Mouse (Mus musculus) stomach, embryonic 16.5 days (tissue): Measurements from ENCODE around the gene Cmbl. TPM values are rescaled to one million over a fixed set of nuclear protein-coding genes. Genes with fewer than 3 reads are reported as not detected.
A peak's percentile ranks its signal among the peaks of the same experiment; 100 is the strongest.

Experiments used
- ATAC-seq: fragments of 200-750 bp; cut with Nextera tagmentation; 2 replicates; pipeline ENCODE4 v1.8.0; 2017; ENCODE audit warnings: moderate number of reproducible peaks, moderate TSS enrichment; ENCODE audit not compliant: insufficient read depth, low FRiP score
- H3K27ac ChIP-seq: fragments of 300-500 bp; sonication (generic); 2 replicates; pipeline ENCODE4 v1.5.1; 2014; ENCODE audit warnings: low read length
- H3K27me3 ChIP-seq: fragments of 300-500 bp; sonication (generic); 2 replicates; pipeline ENCODE4 v1.6.1; 2014; ENCODE audit warnings: low read length, control low read depth, mixed read lengths; ENCODE audit not compliant: control insufficient read depth, insufficient read depth
- H3K36me3 ChIP-seq: fragments of 300-500 bp; sonication (generic); 2 replicates; pipeline ENCODE4 v1.6.1; 2014; ENCODE audit warnings: low read length; ENCODE audit not compliant: control insufficient read depth, insufficient read depth
- H3K4me1 ChIP-seq: fragments of 300-500 bp; sonication (generic); 2 replicates; pipeline ENCODE4 v1.6.1; 2014; ENCODE audit warnings: low read length, control low read depth, mixed read lengths; ENCODE audit not compliant: control insufficient read depth, insufficient read depth
- H3K4me2 ChIP-seq: fragments of 300-500 bp; sonication (generic); 2 replicates; pipeline ENCODE4 v1.6.1; 2014; ENCODE audit warnings: low read depth, low read length, mixed read lengths
- H3K4me3 ChIP-seq: fragments of 300-500 bp; sonication (generic); replicated peaks from 2 replicates; pipeline ENCODE4 v1.5.1; 2014; ENCODE audit warnings: mild to moderate bottlenecking, low read length
- H3K9ac ChIP-seq: fragments of 300-500 bp; sonication (generic); 2 replicates; pipeline ENCODE4 v1.6.1; 2014; ENCODE audit warnings: low read length
- H3K9me3 ChIP-seq: fragments of 300-500 bp; sonication (generic); replicated peaks from 2 replicates; pipeline ENCODE4 v1.6.1; 2016; ENCODE audit warnings: low read length, control low read depth; ENCODE audit not compliant: control insufficient read depth
- WGBS: fragments of 180-500 bp; shearing (Covaris S2); extraction: QIAGEN DNeasy Blood & Tissue Kit; methylation state at CpG from one replicate; pipeline ENCODE4 v1.1.7; 2014; 5-methylcytosine and 5-hydroxymethylcytosine counted together
- polyA plus RNA-seq: library from polyadenylated mRNA; unstranded; fragments of >200 nt; fragmentation: Nextera tagmentation; extraction: Ambion mirVana; gene quantifications from 2 replicates; pipeline ENCODE4 v1.2.1, GENCODE M21; 2015

Gene Cmbl
- polyA plus RNA-seq, 1 experiment from 2014 or later: 24.3 TPM

DNA sequence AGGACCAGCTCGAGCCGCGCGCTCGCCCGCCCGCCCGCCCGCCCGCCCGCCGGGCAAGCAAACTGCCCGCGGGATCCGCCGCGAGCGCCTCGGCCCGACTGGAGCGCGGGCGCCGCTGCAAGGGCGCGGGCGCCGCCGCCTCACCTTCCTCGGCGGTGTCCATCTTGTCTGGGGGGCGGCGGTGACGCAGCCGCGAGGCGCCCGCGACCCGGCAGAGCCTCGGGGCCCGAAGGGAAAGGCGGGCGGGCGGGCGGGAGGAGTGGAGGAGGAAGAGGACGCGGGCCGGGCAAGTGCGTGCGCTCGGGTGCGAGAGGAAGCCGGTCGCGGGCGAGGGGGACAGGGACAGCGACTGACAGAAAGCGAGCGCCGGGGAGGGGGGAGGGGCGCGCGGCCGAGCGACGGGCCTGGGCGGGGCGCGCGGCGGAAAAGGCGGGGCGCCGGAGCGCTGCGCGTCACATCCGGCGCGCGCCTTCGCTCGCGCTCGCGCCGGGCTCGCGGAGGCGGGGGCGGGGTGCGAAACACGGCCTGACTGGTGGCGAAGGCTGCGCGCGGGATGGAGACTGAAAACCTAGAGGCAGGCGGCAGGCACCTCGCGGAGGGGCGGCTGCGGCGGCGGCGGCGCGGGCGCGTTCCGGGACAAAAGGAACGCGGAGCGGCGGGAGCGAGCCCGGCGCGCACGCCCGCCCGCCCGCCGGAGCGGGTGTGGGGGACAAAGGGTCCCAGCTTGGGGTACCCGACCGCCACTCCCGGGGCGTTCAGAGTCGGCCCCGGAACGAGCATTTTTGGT, 34.3 kb upstream of the Cmbl start, which contains the start of gene March6:
Gene March6 (minus strand): TSS at position 395 of the 787 bp plus-strand sequence.
- Histone ChIP-seq H3K9ac (peak within 1 kb of the TSS; percentile 96), H3K4me3 (peak within 1 kb of the TSS; percentile 92), H3K27ac (peak within 1 kb of the TSS; percentile 97), H3K9me3 (peaks cover 5% of the 10 kb centered on the region; the same call in 1 of the 2 replicates), H3K36me3 (0 out of 2 replicates have a peak, but pooled peaks cover 8% of the 10 kb centered on the region), H3K27me3 (no peaks in the 10 kb centered on the region), H3K4me2 (peak within 1 kb of the TSS; percentile 77), H3K4me1 (peaks cover 8% of the 10 kb centered on the region)
- under 1% methylated on average over 86 of the region's 132 CpGs for WGBS
- ATAC-seq: peak; percentile 93

DNA sequence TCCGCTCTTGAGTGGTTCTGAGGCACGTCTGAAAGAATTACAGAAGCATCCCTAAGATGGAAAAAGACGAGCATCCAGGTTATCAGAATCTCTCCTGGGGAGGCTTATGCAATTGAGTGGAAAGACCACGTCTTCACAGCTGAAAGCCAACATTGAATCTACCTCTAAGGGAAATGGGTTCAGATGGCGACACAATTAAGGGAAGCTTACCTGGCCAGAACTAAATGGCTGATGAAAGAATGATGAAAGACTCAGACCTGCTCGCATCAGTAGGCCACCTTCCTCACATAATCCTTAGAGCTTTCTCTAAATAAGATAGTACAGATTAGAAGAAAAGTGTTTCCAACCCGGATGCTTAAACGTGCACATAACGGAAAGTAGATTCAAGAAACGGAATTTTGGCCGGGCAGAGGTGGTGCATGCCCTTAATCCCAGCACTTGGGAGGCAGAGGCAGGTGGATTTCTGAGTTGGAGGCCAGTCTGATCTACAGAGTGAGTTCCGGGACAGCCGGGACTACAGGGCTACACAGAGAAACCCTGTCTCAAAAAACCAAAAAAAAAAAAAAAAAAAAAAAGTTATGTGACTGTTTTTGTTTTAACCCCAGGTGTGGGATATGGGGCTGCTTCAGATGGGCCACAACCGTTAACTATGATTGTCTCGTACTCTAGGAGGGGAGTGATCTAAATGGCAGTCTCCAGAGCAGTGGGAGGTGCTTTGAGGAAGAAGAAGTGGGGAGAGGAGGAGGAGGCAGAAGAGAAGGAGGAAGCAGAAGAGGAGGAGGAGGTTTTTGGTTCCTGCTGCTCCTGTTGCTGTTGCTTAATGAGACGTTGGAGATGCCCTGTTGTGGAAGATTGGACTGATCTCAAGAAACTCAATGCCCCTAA, 33.5 kb upstream of the Cmbl start:
- WGBS: 18% methylated on average over 16 of the region's 16 CpGs

GRCm38 (mm10) chr15:31532331-31533021, 32.7 kb upstream of the Cmbl start:
- Histone ChIP-seq H3K9me3 (peaks cover 1% of the 10 kb centered on the region; the same call in 1 of the 2 replicates), H3K27ac (no peak overlapping the region), H3K4me1 (peaks cover 16% of the 10 kb centered on the region), H3K9ac (no peak overlapping the region), H3K4me3 (no peak overlapping the region), H3K27me3 (no peaks in the 10 kb centered on the region), H3K36me3 (0 out of 2 replicates have a peak, but pooled peaks cover 1% of the 10 kb centered on the region), H3K4me2 (no peak overlapping the region)
- no peak for ATAC-seq
- WGBS: 92% methylated on average over 2 of the region's 2 CpGs

More for the DNA sequence above, 33.5 kb upstream of the Cmbl start:
- peaks cover 16% of the 10 kb centered on the region for H3K4me1 ChIP-seq
- H3K27me3 ChIP-seq: no peaks in the 10 kb centered on the region
- H3K9ac ChIP-seq: peak overlapping the region; percentile 96
- peaks cover 5% of the 10 kb centered on the region; the same call in 1 of the 2 replicates for H3K9me3 ChIP-seq
- H3K27ac ChIP-seq: peak overlapping the region; percentile 97
- H3K36me3 ChIP-seq: 0 out of 2 replicates have a peak, but pooled peaks cover 5% of the 10 kb centered on the region
- no peak for ATAC-seq
- H3K4me3 ChIP-seq: peak overlapping the region; percentile 92
- peak overlapping the region; percentile 74 for H3K4me2 ChIP-seq

- no peak overlapping the region for H3K4me3 ChIP-seq
- H3K4me2 ChIP-seq: no peak overlapping the region
- H3K27me3 ChIP-seq: no peaks in the 10 kb centered on the region
- no peaks in the 10 kb centered on the region for H3K36me3 ChIP-seq
- H3K9me3 ChIP-seq: no peaks in the 10 kb centered on the region
- 76% methylated on average over 2 of the region's 2 CpGs for WGBS
- no peak overlapping the region for H3K9ac ChIP-seq
- H3K4me1 ChIP-seq: peaks cover 16% of the 10 kb centered on the region
- ATAC-seq: no peak
- no peak overlapping the region for H3K27ac ChIP-seq
Observed at GRCm38 (mm10) chr15:31533529-31533928, 31.7 kb upstream of the Cmbl start.

GRCm38 (mm10) chr15:31534421-31535258, 30.5 kb upstream of the Cmbl start:
- Histone ChIP-seq H3K4me3 (no peak overlapping the region), H3K27me3 (no peaks in the 10 kb centered on the region), H3K4me2 (no peak overlapping the region), H3K9me3 (no peaks in the 10 kb centered on the region), H3K9ac (no peak overlapping the region), H3K27ac (no peak overlapping the region), H3K4me1 (peaks cover 13% of the 10 kb centered on the region), H3K36me3 (no peaks in the 10 kb centered on the region)
- ATAC-seq: no peak
- WGBS: 79% methylated on average over 7 of the region's 7 CpGs

GRCm38 (mm10) chr15:31535259-31535855, 29.8 kb upstream of the Cmbl start:
- no peak overlapping the region for H3K9ac ChIP-seq
- no peak overlapping the region for H3K27ac ChIP-seq
- no peaks in the 10 kb centered on the region for H3K9me3 ChIP-seq
- peaks cover 17% of the 10 kb centered on the region for H3K4me1 ChIP-seq
- H3K27me3 ChIP-seq: no peaks in the 10 kb centered on the region
- 33% methylated on average over 8 of the region's 8 CpGs for WGBS
- H3K36me3 ChIP-seq: no peaks in the 10 kb centered on the region
- no peak overlapping the region for H3K4me3 ChIP-seq
- no peak for ATAC-seq
- no peak overlapping the region for H3K4me2 ChIP-seq

GRCm38 (mm10) chr15:31536051-31536737, 29.0 kb upstream of the Cmbl start:
- ATAC-seq: no peak
- Histone ChIP-seq H3K9me3 (no peaks in the 10 kb centered on the region), H3K4me3 (no peak overlapping the region), H3K36me3 (no peaks in the 10 kb centered on the region), H3K27ac (no peak overlapping the region), H3K9ac (no peak overlapping the region), H3K4me2 (no peak overlapping the region), H3K4me1 (peaks cover 21% of the 10 kb centered on the region), H3K27me3 (no peaks in the 10 kb centered on the region)
- WGBS: 21% methylated on average over 7 of the region's 7 CpGs
